Mouse (Mus musculus): ENCODE data around the gene Eya4. TPM values are rescaled to one million over a fixed set of nuclear protein-coding genes. Genes with fewer than 3 reads are reported as not detected.

Eya4 gene
- total RNA-seq (2015) (0.33 and 0.39 TPM in 2 replicates), total RNA-seq (2017) (0.37 and 0.49 TPM in 2 replicates)

GRCm38 (mm10) chr10:23350011-23350911, at the start of gene Eya4:
Gene Eya4 (minus strand): TSS chr10:23350786.
- no peak for ATAC-seq (ENCODE audit: poor library complexity, severe bottlenecking)

GRCm38 (mm10) chr10:23395399-23395798, 44.8 kb upstream of the Eya4 start:
- no peak for ATAC-seq (ENCODE audit: poor library complexity, severe bottlenecking)

- no peak for ATAC-seq (ENCODE audit: poor library complexity, severe bottlenecking)
Measured at GRCm38 (mm10) chr10:23394556-23395245, 44.1 kb upstream of the Eya4 start.

- no peak for ATAC-seq (ENCODE audit: poor library complexity, severe bottlenecking)
Measured at GRCm38 (mm10) chr10:23394152-23394551, 43.6 kb upstream of the Eya4 start.

- no peak for ATAC-seq (ENCODE audit: poor library complexity, severe bottlenecking)
Measured at GRCm38 (mm10) chr10:23363866-23364265, 13.3 kb upstream of the Eya4 start.

- ATAC-seq (ENCODE audit: poor library complexity, severe bottlenecking), result no peak
Measured at GRCm38 (mm10) chr10:23349392-23350010, 1.1 kb downstream of the Eya4 start.

GRCm38 (mm10) chr10:23348893-23349391, 1.6 kb downstream of the Eya4 start:
- ATAC-seq (ENCODE audit: poor library complexity, severe bottlenecking), result no peak

GRCm38 (mm10) chr10:23348101-23348892, 2.3 kb downstream of the Eya4 start:
- no peak for ATAC-seq (ENCODE audit: poor library complexity, severe bottlenecking)

- no peak for ATAC-seq (ENCODE audit: poor library complexity, severe bottlenecking)
Measured at GRCm38 (mm10) chr10:23337250-23337649, 13.3 kb downstream of the Eya4 start.

GRCm38 (mm10) chr10:23332768-23333167, 17.8 kb downstream of the Eya4 start:
- no peak for ATAC-seq (ENCODE audit: poor library complexity, severe bottlenecking)

GRCm38 (mm10) chr10:23327651-23328050, 22.9 kb downstream of the Eya4 start:
- no peak for ATAC-seq (ENCODE audit: poor library complexity, severe bottlenecking)

- ATAC-seq (ENCODE audit: poor library complexity, severe bottlenecking), result no peak
Measured at GRCm38 (mm10) chr10:23322275-23322674, 28.3 kb downstream of the Eya4 start.

GRCm38 (mm10) chr10:23295616-23296015, 55.0 kb downstream of the Eya4 start:
- ATAC-seq (ENCODE audit: poor library complexity, severe bottlenecking), result no peak

- ATAC-seq (ENCODE audit: poor library complexity, severe bottlenecking), result no peak
Measured at GRCm38 (mm10) chr10:23292495-23292894, 58.1 kb downstream of the Eya4 start.

- no peak for ATAC-seq (ENCODE audit: poor library complexity, severe bottlenecking)
Measured at GRCm38 (mm10) chr10:23277371-23277770, 73.2 kb downstream of the Eya4 start.

GRCm38 (mm10) chr10:23271050-23271621, 79.5 kb downstream of the Eya4 start:
- ATAC-seq (ENCODE audit: poor library complexity, severe bottlenecking), result no peak

- ATAC-seq (ENCODE audit: poor library complexity, severe bottlenecking), result no peak
Measured at GRCm38 (mm10) chr10:23270502-23270901, 80.1 kb downstream of the Eya4 start.

GRCm38 (mm10) chr10:23252180-23252579, 98.4 kb downstream of the Eya4 start:
- no peak for ATAC-seq (ENCODE audit: poor library complexity, severe bottlenecking)

GRCm38 (mm10) chr10:23246485-23246884, 104.1 kb downstream of the Eya4 start:
- ATAC-seq (ENCODE audit: poor library complexity, severe bottlenecking), result no peak

- ATAC-seq (ENCODE audit: poor library complexity, severe bottlenecking), result no peak
Measured at GRCm38 (mm10) chr10:23236918-23237317, 113.7 kb downstream of the Eya4 start.

Data from megakaryocyte, adult 5-6 weeks (primary cell).